Mouse (Mus musculus): ENCODE data around the gene Cald1. TPM values are rescaled to one million over a fixed set of nuclear protein-coding genes. Genes with fewer than 3 reads are reported as not detected.

Gene Cald1
- total RNA-seq, 2 experiments from 2014 or later: 70.2 to 87.0 TPM

DNA sequence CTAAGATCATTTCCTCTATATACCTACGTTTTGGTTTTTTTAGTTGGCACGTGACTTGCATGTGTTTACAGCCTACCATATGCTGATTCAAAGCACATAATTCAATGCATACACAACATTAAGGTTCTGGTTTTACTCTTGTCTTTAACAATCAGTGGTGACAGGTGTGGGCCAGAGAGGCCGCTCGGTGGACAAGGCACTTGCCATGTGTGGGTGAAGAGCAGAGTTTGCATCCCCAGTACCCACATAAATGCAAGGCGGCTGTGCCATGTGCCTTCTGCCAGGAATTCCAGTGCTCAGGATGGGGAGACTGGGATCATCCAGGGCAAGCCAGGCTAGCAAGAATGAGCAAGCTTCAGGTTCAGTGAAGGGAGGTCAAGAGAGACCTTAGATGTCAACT, 14.8 kb downstream of the Cald1 start:
- no peak for DNase-seq

DNA sequence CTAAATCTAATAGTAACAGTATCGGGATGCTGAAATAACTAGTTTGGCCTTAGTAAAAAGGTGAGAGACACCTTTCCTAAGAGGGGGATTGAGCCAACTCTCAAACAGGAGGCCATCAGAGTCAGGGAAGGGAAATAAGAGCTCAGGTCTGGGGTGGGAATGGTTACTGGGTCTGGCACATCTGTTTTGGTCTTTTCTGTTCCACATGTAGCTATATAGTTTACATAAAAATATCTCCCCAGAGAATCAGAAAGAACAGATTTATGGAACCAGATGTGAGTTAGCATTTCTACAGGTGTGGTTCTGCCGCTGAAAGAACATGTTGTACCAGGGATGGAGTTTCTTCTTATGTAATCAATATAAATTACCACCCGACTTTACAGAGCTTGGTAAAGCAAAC, 17.1 kb downstream of the Cald1 start:
- no peak for DNase-seq

DNA sequence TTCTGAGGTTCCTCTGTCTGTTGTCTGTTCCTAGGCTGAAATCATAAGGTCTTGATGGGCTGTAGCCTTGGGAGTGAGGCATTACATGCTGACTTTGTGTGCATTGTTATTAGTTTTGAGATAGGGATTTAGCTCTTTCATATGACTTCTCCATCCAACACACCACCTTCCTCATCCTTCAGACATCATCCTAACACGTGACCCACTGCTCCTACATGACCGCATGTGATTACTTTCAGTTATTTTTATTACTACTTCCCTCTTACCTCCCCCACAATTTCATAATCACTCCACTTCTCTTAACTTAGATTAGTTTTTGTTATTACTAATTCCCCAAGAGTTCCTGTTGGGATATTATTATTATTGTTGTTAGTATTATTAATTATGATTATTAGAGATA, 21.2 kb downstream of the Cald1 start:
- no peak for DNase-seq

DNA sequence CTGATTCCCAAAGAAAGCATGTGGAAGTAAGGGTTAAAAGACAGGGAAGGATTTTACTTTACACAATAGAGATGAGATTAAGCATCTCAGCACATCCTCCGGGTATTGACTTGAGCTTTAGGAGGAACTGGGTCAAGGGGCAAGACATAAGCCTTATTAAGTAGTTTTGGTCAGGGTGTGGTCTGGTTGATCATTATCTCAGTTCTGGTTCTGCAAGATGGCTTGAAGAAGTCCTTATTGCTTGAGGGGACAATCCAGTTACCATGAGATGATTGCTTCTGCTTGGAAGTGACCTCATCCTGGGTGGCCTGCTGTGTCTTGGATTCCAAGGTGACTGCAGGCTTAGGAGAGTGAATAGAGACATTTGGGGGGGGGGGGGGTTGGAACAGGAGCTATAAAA, 21.9 kb downstream of the Cald1 start:
- no peak for DNase-seq

DNA sequence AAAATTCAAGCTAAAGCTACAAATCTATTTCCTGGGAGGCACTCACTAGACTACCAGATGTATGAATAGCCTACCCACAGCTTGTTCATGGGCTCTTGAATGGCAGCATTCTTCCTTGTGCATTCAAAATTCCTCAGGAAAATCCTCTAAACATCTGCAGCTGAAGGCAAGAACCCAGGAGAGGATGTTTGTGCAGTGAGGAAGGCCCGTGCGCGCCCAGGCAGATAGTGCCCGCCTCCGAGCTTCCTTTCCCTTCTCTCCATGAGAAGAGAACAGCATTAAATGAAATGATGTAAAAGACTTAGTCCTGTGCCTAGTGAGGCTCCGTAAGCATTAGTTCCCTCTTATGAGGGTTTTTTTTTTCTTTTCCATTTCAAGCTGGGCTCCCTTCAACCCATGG, 24.6 kb downstream of the Cald1 start:
- no peak for DNase-seq

DNA sequence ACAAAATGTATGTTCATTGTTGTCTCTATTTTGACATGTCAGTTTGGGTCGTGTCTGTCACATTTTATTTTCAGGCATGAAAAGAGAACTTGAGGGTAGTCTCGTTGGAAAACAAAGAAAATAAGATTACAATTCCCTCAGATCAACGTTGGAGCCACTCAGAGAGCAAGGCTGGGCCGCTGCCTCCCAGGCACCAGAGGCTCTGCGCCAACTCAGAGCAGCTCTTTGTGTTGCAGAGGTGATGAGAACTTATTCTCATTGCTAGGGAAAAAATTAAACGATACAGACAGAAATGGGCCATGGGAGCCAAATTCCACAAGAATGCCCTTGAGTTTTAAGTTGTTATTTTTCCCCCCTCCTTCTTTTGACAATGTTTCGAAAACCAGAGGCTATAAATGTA, 25.0 kb downstream of the Cald1 start:
- DNase-seq: no peak

DNA sequence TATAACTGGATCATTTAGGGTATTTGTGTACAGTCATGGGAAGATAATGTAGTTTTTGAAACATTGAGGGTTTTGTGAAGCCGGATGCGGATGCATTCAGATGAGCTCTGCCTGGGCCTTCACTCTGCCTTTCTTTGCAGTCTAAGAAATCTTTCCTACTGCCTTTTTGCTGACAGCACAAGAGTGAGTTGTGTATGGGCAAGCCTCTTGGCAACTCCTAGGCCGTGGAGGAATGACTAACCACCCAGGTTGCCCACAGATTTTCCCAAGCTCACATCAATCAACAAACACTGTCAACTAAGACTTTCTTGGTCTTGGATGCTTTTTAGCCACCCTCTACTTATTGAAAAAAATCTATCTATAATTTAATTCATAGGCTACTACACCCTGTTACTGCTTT, 26.2 kb downstream of the Cald1 start:
- no peak for DNase-seq

DNA sequence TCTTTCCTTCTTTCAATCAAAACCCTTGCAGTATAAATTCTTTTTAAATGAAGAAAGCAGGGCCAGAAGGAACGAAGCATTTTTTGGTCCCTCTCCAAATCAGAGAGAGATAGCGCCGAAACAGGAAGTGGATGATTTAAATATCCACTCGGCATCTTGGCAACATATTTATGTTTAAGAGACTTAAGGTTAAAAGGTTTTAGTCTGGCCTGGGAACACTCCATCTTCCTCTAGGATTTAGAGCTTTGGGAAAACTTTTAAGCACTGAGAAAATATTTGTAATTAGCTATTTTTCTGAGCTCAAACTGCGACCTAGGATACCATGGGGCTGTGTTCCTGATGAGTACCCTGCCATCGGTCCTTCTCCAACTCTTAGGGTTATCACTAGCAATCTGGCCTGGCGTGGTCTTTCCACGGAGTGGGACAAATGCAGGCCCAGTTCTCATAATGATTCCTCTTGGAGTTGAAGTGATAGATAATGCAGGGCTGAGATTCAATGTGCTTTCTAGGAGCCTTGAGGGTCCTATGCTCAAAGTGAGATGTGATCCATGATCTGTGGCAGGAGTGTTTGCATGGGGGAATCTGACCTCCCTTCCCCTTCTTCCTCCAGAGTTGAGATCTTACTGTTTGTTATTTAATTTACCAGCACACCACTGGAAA, 28.4 kb downstream of the Cald1 start:
- DNase-seq: no peak

DNA sequence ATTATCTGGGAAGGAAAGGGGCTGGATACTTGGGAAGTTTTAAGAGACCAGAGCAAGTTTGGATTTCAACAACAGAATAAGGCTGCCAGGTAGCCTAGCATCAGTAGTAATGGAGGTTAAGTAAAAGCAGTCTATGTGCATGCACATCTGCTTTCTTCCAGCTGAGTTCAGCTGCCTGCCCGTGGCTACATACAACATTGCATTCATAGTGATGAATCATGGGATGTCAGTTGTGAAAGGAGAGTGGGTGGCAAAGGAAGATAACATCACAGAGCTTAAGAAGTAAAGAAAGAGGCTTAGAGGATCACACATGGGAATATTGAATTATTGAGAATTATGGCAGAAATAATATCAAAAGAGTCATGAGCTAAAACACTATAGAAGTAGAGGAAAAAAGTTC, 29.8 kb downstream of the Cald1 start:
- DNase-seq: no peak

DNA sequence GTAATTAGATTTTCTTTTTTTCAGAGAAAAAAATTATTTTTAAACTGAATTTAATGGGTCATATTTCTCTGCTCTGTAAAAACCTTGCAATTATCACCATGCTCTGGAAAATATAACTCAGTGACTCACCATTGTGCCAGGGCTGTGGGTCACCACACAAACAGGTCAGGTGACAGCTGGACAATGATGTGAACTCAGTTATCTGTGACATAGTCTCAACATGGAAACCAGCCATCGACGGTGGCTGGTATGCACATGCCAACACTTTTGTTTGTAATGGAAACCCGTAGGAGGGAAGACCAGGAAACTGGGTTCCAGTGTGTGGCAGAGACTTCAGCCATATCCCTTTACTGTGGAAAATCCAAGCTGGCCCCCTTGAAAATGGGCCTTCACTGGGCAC, 35.5 kb downstream of the Cald1 start:
- no peak for DNase-seq

DNA sequence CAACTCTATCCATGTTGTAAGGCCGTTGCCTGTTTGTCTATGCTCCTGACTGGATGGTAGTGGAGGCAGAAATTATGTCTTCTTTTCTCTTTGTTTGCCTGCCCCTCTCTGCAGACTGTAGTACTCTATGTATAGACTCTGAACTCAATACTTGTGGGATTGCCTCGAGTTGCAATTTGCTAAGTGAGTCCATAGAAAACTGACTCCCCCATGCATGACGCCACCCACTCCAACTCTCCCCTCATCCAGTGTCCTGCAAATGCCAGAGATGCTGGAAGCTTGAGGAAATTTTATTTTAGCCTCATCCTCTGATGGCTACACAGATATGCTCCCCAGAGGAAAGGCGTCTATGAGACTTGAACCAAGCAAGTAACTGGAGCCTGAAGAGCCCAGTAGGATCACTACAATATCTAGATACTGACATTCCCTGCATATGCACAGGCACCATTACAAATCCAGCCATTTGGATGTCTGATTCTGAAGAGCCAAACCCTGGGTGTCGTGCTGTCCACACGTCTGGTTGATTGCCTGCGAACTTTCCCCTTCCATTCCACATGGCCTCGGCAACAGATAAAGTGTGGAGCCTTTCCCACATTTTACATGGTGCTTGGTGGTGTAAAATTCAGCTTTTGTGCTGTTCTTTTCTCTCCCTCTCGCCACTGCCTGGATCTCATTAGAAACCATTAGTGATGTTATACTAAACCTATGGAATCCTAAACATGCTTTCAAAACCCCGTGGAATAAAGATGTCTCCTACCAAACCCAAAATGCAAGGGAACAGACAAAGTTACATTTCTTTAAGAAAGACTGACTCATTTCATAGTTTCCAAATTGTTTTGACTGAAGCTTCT, 39.5 kb downstream of the Cald1 start:
- no peak for DNase-seq

DNA sequence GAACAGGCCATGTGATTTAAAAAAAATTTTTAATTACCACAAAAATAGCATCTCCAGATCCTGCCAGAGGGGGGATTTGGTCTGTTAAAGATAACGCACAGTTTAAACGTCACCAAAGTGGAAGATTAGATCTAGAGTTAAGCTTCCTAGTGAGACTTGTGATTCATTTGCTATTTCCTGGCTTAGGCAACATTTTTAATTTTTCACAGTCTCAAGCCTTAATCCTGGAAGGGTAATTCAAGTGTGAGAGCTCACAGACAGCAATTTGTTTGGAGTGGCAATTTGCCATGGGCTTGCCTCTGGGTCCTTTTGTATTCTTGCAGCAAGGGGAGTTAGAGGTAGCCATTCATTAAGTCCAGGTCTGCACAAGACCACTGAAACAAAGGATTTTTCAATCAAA, 40.4 kb downstream of the Cald1 start:
- no peak for DNase-seq

DNA sequence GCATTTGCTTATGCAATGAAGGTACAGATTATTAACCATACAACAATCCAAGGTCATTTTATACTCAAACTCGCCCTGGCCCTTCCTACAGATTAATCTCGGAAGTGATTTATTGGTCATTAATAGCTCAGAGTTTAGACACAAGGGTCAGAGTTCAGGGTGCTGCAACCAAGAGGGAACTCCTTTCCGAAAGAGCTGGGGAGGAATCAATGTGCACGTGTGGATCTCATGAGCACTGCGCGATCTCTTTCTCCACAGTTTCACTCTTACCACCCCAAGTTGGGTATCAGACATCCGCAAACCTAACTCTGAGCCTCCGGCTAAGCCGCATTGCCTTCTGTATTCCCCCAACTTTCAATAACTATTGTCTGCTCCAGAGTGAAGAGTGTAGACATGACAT, 41.9 kb downstream of the Cald1 start:
- no peak for DNase-seq

DNA sequence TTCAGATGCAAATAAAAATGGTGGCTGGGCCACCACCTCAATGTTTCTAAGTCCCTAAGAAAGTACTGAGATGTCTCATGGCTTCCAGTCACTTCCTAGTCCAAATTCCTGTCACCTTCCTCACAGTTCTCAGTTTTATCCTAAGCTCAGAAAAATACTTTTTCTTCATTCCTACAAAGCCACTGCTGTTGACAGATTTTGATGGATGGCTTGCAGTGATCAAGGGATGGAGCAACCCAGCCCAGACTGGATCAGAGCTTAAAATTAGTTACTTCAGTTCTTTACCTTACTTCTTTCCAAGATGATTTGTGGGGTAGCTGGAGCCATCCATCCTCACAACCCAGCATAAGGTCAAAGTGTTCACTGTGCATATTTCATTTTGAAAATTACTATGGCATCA, 42.8 kb downstream of the Cald1 start:
- no peak for DNase-seq

DNA sequence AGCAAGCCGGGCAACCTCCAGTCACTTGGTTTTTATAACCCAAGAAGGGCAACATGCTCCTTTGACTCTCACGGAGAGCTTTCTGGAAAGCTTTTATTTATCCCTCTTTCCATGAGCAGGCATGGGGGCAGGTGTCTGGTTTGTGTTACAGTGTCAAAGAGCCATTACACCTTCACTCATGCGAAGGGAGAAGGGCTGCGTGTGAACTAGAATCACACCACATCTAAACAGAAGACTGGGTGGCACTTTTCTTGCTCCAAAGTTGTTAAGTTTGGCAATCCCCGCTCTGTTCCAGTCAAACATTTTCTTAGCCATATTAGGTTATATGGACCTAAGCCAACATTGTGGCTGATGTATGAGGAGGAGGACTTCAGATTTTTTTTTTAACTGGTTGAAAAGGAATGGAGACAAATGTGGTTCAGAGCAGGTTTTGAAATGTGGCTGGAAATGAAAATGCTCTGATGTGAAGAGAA, 43.8 kb downstream of the Cald1 start:
- no peak for DNase-seq

DNA sequence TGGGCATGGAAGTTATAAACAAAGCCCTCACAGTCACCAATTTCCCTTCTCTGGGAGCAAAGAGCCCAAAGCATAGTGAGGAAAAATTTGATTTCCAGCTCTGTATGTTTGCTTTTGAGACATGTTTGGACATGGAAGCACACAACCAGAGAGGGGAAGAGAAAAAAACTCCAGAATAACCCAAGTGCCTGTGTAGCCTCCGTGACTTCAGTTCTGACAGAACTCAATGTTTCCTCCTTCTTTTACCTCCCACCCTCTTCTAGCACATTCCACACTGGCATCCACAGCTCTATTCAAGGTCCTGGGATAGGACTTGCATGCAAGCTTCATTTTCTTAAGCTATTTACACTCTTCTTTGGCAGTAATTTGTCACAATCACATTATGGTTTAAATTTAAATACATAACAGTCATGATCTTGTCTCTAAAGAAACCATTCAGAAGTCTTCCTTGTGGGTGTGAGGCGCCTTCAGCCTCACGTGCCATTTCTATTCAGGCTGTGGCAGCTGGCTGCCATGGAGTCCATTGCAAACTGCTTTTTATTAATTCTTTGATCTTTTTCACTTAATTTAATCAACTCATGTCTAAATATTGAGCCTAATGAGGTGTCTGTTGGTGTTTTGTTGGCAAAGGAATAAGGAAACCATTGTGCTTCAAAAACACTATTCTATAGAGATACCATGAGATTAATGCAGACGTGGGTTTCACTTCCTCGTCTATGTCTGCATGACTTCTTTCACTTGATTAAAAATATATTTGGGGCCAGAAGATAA, 49.9 kb downstream of the Cald1 start:
- no peak for DNase-seq

DNA sequence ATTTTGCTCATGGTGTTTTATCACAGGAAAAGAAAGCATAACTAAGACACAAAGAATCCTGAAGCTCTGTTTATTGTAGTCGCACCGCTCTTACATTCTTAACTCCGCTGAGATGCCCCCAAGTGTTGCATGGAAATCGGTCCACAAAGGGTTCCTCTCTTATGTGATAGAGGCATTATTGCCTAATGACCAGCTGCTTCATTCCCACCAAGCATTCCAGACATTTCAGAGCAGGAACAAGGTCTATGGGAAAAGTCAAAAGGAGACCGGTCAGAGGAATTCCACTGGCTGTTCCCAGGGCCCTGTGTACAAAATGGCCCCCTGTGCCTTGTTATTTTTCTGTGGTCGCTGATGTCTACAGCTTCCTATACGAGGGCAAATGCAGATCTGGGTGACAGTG, 53.0 kb downstream of the Cald1 start:
- no peak for DNase-seq

DNA sequence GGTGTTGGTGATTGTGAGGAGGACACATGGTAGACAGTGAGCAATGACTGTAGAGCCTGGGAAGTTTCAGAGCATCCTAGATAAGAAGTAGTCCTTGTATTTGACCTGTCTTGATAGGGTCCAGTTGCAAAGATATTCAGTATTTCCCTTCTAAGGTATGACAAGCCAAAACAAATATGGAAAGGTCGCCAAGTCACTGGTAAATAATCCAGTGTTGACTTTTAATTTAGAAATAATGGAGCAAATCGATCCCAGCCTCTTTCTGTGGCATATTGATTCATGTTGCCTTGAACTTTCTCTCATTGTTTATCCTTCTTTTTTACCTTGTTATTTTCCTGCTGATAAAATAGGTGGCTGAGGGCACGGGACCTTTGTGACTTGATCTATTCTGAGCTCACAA, 57.4 kb downstream of the Cald1 start:
- no peak for DNase-seq

DNA sequence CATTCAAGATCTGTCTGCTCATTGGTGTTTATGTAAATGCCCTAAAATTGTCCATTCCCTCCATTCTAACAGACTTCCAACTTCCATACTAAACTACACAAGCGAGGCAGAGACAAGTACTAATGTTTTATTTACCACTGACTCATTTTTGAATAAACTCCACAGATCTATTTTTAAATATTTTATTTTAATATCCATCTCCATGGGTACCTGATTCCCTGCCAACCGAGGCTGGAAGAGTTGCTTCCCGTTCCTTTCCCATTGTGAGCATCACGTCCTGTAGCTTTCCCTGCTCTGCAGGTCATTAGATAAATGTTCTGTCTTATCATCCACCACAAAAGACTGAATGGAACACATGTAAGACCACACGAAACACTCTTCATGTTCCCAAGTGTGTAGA, 60.5 kb downstream of the Cald1 start:
- no peak for DNase-seq

DNA sequence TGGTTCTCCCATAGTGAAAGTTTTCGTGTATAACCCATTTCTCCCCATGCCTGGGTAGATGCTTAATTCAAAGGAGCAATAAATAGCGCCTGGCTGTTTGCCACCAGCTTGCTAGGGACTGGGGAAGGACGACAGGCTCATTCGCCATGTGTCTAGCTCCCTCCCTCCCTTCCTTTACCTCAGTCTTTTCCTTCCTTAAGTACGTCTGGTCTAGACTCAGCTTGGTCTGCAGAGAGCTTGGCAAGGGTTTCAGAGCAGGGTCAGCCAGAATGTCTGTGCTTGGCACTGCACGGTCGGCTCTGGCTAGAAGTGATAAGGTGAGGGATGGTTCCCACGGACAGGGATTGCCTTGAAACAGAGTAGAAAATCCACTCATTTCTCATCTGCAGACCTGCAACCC, 62.4 kb downstream of the Cald1 start:
- DNase-seq: peak; percentile 36

DNA sequence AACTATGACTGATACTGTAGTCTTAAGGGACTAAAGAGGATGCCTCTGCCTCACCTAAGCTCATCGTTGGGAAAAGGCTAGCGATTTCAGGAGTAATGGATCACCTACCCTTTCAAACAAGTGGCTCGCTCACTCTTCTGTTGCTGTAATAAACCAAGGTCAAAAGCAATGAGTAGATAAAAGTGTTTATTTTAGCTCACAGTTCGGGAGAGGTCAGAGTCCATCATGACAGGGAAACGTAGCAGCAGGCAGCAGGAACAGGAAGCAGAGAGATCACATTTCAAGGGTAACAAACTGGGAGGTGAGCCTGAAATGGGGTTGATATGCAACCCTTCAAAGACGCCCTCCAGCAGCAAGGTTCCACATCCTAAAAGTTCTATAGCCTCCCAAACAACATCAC, 64.3 kb downstream of the Cald1 start:
- no peak for DNase-seq

DNA sequence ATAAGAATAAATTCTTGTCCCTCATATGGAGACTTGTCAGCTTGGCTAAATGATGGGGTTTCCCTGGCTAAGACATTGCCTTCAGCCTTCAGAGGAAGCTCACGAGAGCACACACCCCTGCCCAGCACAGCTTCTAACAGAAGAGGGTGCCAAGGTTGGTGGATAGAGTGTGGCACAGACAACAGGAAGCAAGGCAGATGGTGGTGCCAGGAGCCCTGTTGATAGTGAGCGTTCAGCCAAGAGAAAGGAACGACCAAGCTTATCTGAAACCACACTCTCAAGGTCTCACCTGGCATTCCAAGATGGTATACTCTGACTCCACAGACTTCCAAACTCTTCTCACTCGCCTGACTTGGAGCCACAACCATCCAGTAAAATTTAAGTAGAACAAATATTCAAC, 66.0 kb downstream of the Cald1 start:
- DNase-seq: no peak

DNA sequence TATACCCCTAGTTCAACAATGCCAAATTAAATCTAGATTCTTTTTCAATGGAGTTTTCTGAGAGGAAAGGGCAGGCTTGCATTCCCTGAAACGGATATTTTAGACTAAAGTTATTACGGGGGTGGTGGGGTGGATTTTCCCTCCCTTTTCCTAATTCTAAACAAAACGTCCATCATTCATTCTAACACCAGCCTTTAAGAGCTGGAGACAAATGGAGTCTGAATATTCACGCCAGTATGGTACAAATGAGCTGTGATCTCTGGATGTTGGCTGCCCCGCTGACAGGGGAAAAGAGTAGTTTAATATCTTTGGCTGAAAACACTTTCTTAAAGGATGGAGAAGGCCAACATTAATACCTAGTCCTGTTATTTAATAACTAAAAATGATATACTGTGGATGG, 66.4 kb downstream of the Cald1 start:
- DNase-seq: no peak
